Mouse (Mus musculus): ENCODE measurements at regions not wholly inside any gene's neighbourhood (a gene's known extent, or its start where the extent isn't known, plus 50 kb on each side); places are given as distances from the start of the nearest gene placed in this dataset.

GRCm38 (mm10) chr3:21423139-21423538 is 653.3 kb upstream of the Tbl1xr1 start:
- no peak for TF ChIP-seq USF1 (IDR thresholded peaks at IDR 0.05; ENCODE audit: low read depth)
- TF ChIP-seq E2F4 (IDR thresholded peaks at IDR 0.05; ENCODE audit: insufficient read depth): no peak
- TF ChIP-seq MYOG (IDR thresholded peaks at IDR 0.05; ENCODE audit: control insufficient read depth in 1 of 3, insufficient read depth in 1 of 3, insufficient read length in 2 of 3, low read depth in 2 of 3): no peak
- TF ChIP-seq POLR2A (IDR thresholded peaks at IDR 0.05; ENCODE audit: insufficient read length, low read depth): no peak
- TF ChIP-seq POLR2AphosphoS2 (IDR thresholded peaks at IDR 0.05; ENCODE audit: insufficient read length, low read depth): no peak
- TF ChIP-seq TCF3 (IDR thresholded peaks at IDR 0.05; ENCODE audit: insufficient read length, low read depth): no peak
- TF ChIP-seq SRF (IDR thresholded peaks at IDR 0.05; ENCODE audit: control insufficient read depth, insufficient read length, low read depth): no peak
- TF ChIP-seq TCF12 (IDR thresholded peaks at IDR 0.05; ENCODE audit: insufficient read depth, poor library complexity, severe bottlenecking): no peak
- no peak for TF ChIP-seq MAX (IDR thresholded peaks at IDR 0.05; ENCODE audit: low read depth)
- no peak for TF ChIP-seq CEBPB (IDR thresholded peaks at IDR 0.05; ENCODE audit: insufficient read depth, poor library complexity, severe bottlenecking)
- no peak for TF ChIP-seq MYOD1 (IDR thresholded peaks at IDR 0.05; ENCODE audit: control insufficient read depth in 1 of 3, insufficient read length in 2 of 3, low read depth in 2 of 3)
- no peak for TF ChIP-seq REST (IDR thresholded peaks at IDR 0.05; ENCODE audit: insufficient read depth, insufficient read length)
